Mouse (Mus musculus) gonadal fat pad, adult 2 months (tissue): Measurements from ENCODE around the gene Zfp784. TPM values are rescaled to one million over a fixed set of nuclear protein-coding genes. Genes with fewer than 3 reads are reported as not detected.
"Not testable (repeated sequence)": the region's sequence is repeated elsewhere in the genome, so short reads cannot be mapped to it uniquely, and the experiment has no call there.

ENCODE experiments used
- DNase-seq: peaks from one replicate; pipeline ENCODE4 v3.0.0-alpha.2; 2012; ENCODE audit warnings: low read depth
- polyA plus RNA-seq: library from polyadenylated mRNA; depleted of rRNA; stranded (reverse); fragments of >200 nt; gene quantifications from 2 replicates; pipeline ENCODE4 v1.2.3, GENCODE M21; 2012

Zfp784 gene
- polyA plus RNA-seq, 1 experiment: 5.5 TPM

DNA sequence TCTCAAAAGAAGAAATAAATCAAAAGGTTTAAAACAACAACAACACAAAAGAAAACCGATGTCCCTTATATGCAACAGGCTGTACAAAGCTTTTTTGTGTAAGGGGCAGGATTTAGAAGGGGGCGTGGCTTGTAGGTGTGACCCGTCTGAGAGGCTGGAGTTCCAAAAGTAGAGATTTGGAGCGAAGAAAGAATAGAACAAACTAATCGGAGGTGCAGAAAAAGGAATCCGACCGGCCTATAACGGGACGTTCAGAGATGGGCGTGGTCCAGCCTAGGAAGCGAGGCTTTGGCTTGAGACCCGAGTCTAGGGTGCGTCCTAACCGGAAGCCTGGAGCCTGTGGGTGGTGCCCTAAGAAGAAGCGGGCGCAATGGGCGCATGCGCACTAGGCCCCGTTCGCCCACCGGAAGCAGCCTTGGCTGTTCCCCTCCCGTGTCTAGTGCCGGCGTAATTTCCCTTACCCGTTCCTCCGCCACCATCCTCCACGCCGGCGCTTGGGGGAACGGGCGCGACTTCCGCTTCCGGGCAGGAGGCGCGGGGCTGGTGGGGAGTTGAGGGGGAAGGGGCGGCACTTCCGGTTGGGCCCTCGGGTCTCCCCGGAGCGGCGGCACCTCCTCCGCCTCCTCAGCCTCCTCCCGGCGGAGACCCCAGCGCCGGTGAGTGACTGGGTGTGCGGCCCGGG, 18.1 kb downstream of the Zfp784 start, which contains the start of the genes Zfp865 and Ccdc106:
Gene Zfp865 (plus strand): TSS at position 377 of the 682 bp plus-strand sequence.
Gene Ccdc106 (plus strand): TSS at position 554 of the 682 bp plus-strand sequence.
- no peak for DNase-seq

DNA sequence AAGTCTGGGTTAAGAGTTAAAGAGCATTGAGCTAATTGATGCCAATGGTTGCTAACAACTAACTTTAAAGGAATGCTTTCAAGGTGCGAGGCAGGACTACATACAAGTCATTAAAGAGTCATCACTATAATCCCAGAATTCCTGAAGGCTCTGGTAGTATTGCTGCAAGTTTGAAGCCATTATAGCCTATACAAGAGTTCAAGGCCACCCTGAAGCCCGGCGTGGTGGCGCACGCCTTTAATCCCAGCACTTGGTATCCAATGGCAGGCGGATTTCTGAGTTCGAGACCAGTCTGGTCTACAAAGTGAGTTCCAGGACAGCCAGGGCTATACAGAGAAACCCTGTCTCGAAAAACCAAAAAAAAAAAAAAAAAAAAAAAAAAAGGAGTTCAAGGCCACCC, 18.7 kb downstream of the Zfp784 start:
- not testable (repeated sequence) for DNase-seq

DNA sequence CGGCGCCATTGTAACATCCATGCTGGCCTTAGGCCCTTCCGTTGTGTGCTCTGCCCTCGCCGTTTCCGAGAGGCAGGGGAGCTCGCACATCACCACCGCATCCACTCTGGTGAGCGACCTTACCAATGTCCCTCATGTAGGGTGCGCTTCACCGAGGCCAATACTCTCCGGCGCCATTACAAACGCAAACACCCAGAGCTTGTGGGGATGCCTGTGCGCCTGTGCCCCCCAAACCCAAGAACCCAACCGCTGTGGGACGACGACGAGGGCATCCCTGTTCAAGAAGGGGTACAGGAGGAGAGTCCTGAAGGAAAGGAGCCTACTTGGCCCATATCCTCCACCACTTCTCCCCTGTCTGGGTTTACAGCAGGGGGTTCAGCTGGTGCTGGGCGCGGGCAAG, 20.3 kb downstream of the Zfp784 start:
- DNase-seq: no peak

DNA sequence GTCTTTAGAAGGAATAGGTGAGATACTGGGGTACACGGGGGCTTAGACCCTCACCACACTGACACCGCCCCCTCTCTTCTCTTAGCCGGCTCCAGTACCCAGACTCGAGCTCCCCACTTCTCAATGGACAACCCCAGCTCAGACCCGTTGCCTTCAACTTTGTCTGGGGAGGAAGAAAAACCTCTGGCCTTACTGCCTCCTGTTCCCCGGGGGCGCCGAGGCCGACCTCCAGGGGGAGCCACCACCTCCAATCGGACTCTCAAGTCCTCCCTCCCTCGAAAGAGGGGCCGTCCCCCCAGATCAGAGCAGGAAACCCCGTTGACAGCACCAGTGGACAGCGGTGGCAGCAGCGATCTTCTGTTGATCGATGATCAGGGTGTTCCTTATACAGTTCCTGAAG, 20.9 kb downstream of the Zfp784 start:
- no peak for DNase-seq

DNA sequence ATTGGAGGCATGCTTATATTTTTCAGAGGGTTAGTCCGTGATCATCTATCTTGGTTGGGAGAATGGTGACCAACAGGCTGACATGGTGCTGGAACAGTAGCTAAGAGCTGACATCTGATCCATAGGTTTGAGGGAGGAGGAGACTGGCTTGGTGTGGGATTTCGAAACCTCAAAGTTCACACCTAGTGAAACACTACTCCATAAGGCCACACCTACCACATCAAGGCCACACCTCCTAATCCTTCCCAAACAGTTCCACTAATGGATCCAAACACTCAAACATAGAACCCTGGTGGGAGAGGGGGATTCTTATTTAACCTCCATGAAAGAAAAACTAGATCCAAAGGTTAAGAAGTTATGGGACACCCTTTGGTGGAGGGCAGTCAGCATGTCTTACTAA, 21.3 kb downstream of the Zfp784 start:
- no peak for DNase-seq

DNA sequence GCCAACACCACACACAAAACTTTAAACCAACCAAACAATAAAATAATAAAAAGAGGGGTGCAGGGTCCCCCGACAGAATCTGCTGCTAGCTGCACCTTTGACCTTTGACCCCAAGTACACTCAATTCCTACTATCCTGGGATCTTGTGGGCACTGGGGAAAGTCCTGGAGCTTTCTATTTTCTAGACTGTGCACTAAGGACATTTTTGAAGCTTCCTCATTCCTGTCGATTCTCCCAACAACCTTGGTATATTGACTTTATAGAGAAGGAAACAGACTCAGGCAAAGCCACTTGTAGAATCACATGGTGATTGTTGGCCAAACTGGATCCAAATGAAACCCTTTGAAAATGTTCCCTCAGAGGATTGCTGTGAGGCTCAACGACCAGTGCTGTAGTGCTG, 22.2 kb downstream of the Zfp784 start:
- DNase-seq: no peak

DNA sequence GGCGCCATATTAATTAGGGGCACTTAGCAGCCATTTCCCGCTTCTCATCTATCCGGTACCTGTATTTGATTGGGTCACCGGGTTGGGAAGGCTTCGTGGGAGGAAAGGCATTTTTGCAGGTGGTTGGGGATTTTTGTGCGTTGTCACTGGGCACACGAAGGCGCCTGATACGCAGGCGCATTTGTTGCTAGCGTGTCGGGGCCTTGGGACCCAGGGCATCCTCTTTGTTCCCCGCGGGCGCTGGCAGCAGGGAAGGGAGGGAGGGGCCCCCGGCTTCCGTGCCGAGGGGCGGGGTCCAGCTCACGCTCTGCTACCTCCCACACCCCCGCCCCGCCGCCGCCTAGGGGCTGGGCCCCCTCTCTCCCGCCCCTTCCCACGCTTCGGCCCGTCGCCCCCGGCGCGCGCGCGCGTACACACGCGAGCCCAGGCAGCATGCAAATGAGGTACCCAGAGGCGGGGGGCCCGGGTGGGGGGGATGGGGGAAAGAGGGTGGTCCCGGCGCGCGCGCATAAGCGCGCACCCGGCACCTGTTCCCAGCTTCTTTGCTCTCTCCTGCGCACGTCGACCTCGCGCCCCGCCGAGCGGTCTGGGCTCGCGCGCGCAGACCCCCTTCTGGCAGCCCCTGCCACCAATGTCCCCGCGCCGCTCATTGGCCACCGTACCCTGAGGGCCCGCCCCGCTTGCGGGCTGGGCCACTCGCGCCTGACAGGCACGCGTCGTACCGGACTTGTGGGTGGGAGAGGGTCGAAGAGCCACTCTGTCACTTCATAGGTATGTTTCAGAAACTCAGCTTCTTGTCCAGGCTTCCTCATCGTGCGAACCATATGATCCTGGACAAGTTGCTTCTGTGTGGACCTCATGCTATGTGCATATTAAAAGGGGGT, 22.9 kb downstream of the Zfp784 start, which contains the start of gene Gm44973:
Gene Gm44973 (plus strand): TSS at position 379 of the 884 bp plus-strand sequence.
- no peak for DNase-seq

DNA sequence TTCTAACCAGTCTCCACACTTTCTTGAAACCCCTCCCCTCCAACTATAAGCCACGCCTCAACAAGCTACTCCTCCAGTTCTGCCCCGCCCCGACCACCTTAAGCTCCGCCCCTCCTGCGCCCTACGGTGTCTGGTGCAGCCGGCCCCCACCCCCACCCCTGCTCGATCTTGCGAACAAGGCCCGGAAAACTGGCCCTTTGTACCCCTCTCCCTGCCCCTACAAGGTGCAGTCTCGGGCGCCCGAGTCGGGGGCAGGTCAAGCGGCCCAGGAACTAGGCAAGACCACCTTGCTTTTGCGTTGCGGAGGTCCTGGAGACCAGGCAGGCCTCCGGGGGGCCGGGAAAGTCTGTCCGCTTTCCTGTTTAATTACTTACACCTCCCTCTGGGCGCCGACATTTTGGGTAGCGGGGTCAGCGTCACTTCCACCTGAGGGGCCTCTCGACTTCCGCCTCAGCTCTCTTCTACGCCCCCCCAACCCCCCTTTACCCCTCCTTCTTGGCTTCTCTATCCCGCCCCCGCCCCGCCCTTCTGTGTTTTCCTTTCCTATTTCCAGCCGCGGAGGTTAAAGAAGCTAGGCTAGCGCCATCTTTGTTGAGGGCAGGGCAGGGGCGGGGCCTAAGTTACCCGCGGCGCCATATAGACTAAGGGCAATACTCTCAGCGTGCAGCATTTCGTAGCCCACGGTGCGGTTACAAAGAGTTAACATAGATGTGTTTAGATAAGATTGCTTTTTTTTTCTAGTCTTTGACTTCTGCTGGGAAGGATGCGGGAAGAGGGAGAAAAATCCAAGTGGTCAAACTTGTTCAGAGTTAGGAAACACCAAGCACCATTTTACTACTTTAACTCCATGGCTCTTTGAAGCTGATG, 23.8 kb downstream of the Zfp784 start, which contains the start of the genes Zfp524 and Fiz1:
Gene Zfp524 (plus strand): TSS at position 165 of the 867 bp plus-strand sequence.
Gene Fiz1 (minus strand): TSS at position 447 of the 867 bp plus-strand sequence.
- DNase-seq: no peak

DNA sequence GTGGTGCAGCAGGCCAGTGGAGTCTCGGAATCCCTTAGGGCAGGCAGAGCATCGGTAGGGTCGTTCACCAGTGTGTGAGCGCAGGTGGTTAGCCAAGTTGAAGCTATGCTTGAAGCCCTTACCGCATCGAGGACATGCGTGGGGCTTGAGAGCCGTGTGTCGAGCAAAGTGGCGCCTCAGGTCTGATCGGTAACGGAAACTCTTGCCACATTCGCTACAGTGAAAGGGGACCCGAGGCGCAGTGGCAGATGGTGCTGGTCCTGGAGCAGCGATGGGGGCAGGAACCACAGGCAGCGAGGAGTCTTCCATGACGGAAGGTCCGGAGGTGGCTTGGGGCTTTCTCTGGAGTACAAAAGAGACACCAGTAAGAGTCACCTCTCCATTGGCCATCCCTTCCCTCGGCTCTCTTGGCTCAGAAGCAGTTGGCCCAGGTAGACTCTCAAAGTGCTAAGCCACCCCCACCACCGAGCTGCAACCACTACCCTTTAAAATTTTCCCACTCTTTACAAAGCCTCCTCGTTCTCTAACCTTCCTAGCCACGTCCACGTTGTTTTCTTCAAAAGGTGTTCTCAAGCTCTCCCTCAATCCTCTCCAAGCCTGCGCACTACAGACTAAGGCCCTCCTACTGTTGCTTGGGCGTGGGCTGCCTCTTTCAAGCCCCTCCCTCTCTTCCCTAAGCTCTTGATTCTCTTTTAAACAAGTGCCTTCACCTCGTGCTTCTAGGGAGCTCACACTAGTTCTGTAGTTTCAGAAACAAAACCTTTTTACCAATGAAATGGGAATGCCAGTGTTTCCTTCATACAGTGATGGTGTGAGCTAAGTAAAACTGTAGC, 25.3 kb downstream of the Zfp784 start:
- DNase-seq: no peak

DNA sequence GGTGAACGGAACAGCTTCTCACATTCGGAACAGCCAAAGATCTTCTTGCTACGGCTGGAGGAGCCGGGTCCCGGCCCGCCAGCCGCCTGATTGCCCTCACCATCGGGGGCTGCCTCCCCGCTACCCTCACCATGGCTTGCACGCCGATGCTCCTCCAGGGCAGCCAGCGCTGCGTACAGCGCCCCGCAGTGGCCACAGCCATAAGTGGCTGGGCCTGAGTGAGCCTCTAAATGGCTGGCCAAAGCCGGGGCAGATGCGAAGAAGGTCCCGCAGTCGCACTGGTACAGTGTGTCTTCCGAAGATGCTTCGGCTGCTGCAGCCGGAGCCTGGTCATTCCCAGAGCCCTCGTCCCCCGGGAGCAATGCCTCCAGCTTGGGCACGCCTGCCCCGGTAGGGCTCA, 30.0 kb downstream of the Zfp784 start:
- DNase-seq: no peak

DNA sequence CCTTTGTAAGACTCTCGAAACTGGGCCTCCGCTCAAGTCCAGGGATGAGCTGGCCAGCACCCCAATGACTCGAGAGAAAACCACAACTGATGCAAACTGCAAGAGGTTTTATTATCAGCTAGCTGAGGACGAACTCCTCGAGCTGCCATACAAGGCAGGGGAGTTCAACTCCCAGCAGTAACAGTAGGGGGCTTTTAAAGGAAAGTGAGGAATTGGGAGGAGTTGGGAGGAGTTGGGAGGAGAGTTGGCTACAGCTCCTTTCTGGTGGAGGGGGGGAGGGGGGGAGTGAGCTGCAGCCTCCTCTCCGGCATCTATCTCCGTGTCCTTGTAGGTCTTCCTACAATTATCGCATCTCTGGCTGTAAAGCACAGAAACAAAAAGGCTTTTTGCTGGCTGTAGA, 35.4 kb downstream of the Zfp784 start:
- not testable (repeated sequence) for DNase-seq

DNA sequence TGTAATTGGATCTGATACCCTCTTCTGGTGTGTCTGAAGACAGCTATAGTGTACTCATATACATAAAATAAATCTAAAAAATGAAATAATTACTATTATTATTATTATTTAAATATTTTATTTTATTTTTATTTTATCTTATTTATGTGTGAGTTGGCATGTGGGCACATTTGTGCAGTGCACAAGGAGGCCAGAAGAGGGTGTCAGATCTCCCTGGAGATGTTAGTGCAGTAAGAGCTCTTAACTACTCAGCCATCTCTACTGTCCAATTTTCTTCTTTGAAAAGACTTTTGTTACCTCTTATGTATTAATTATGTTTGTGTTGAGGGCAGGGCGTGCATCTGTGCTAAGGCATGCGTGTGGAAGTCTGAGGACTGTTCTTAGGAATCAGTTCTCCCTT, 38.4 kb downstream of the Zfp784 start:
- DNase-seq: no peak

DNA sequence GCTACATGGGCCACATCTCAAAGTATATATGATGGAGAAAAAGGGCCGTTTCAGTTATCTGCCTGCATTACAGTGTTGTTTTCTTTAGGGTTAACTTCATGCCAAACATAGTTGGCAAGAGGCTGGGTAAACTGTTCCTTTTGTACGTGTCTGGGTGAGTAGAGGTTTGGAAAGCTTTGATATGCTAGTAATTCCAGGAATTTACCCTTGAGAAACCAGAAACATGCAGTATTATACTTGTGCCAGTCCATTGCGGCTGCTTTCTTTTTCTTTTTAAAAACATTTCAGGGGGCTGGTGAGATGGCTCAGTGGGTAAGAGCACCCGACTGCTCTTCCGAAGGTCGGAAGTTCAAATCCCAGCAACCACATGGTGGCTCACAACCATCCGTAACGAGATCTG, 41.3 kb downstream of the Zfp784 start:
- DNase-seq: no peak

DNA sequence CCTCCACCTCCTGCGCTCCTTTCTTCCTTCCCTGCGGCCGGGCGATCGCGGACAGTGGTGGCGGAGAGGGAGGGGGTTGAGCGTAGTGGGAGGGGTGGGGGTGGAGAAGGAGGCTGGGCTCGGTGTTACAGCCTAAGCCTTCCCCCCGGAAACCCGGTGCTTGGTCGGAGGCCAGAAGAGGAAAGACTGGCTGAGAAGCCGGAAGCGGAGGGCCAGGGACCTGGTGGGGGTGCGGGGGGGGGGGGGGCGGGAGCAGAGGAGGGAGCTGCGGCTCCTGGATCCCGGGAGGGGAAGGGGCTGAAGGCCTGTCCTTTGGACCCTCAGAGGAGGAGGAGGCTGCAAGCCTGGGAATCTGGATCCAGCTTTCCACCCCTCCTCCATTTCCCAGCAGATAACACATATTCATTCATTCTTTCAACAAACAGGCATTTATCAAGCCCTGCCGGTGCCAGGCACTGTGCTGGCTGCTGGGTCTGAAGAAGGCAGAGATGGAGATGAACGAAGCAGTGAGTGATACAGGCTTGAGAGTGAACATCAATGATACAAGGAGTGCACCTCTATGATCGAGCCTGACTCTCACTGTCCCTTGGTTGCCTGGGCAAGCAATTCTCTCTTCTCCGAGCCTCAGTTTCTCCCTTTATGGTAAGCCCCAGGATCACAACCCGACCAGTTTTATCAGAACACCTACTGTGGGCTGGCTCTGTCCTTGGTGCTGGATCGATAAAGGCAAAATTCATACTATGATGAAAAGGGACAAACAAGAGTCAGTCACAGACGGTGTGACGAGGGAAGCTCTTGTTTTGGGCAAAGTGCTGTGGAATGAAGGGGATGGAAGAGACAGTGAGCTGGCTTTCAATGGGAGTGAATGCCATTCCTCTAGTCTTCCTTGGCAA, 42.0 kb downstream of the Zfp784 start, which contains the start of gene Zfp579:
Gene Zfp579 (minus strand): TSS at position 156 of the 893 bp plus-strand sequence.
- no peak for DNase-seq

DNA sequence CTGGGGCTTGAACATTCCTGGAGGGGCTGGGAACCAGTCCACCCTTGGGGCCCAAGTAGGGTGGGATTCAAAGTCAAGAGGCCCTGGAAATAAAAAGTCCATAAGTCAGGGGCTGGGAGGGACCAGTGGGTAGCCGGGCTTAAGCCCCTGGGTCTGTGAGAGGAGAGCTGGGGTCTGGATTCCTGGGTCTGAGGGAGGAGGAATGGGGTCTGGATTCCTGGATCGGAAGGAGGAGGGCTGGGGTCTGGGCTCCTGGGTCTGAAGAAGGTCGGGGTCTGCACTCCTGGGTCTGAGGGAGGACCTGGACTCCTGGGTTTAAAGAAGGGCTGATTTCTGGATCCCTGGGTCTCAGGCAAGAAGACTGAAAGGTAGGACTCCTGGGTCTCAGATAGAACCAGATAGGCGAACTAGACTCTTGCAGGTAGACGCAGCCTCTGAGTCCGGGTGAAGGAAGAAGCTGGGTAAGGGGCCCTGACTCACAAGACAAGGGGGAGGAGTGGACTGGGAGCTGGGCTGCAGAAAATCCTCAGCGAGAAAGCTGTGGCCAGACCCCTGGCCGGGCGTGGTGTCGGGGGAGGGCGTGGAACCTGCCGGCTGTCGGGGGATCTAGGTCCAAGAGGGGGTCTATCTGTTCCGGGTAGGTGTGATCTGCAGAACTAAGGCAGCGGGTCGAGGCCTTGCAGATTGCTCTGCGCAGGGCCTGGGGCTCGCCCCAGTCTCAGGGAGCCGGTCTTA, 42.8 kb downstream of the Zfp784 start:
- DNase-seq: no peak

DNA sequence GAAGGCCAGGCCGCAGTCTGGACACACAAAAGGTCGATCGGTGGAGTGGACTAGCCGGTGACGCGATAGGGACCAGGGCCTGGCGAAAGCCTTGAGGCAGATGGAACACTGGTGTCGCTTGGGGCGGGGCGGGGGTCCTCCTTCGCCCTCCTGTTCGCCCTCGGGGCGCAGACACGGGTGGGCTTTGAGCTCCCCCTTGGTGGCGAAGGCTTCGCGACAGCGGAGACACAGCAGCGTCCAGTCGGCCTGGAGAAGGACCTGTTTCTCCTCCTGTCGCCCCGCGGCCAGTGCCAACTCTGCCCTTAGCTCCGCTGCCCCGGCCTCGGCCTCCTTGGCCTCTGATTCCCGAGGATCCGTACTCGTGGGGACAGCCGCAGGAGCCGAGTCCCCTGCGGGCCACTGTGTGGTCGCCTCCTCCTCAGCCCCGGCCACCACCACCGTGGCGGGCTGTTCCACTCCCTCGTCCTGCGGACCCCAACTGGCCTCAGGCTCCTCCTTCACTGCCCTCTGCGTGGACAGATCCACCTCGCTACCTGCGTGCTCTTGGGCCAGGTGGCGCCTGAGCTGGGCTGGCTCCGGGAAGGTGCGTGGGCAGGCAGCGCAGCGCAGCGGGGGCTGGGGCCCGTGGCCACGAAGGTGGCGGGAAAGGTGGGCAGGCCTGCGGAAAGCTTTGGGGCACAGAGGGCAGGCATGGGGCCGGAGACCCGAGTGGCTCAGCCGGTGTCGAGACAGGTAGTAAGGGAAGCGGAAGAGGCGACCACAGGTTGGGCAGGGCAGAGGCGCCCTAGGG, 44.1 kb downstream of the Zfp784 start:
- DNase-seq: no peak

DNA sequence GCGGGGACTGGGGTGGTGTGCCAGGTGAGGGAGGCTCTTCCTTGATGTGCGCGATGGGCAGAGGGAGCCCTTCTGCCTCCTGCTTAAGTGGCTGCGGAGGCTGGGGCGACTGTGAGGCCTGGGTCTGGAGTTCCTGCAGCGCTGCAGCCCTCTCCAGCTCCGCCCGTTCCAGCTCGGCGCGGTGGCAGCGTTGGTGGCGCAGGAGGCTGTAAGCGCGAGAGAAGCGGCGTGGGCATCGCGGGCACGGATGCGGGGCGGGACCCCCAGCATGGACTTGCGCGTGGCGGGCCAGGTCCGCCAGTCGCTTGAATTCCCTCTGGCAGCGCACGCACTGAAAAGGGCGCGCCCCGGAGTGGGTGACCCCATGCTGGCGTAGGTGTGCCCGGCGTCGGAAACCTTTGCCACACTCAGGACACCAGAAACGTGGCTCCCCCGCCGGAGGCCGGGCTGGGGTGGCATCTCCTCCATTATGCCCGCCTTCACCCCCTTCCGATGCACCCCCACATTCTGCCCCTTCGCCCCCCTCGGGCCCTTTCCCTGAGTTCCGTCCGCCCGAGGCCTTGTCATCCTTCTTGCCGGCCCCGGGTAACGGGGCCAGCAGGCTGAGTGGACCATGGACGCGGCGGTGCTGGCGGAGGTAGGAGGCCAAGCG, 44.8 kb downstream of the Zfp784 start:
- DNase-seq: no peak

DNA sequence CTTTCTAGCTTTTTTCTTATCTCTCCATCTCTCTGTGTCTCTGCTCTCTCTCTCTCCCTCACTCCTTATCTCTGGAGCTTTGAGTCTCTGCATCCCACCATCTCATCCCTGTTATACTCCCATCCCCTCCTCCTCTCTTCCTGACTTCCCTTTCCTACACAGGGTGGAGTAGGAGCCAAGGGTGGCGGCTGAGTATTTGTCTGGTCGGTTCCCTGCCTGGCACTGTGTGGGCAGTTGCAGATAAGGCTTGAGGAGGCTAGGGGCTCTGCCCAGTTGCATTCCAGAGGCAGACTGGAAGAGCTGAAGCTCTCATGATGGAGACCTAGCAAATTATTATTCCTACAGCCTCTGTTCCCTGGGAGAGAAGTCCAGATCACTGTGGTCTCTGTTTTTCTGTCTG, 50.0 kb downstream of the Zfp784 start:
- no peak for DNase-seq
